Mouse (Mus musculus) adrenal gland, postnatal 10 days (tissue): Measurements from ENCODE around the gene Mobp. TPM values are rescaled to one million over a fixed set of nuclear protein-coding genes. Genes with fewer than 3 reads are reported as not detected.
A peak's percentile ranks its signal among the peaks of the same experiment; 100 is the strongest.

Experiments used
- DNase-seq: peaks from one replicate; pipeline ENCODE4 v3.0.0; 2021; ENCODE audit warnings: mixed read lengths
- total RNA-seq, 2 experiments: library from RNA; stranded (reverse); gene quantifications; 2 replicates each; pipeline ENCODE4 v1.2.3; 2021

The Mobp gene
- total RNA-seq, 2 experiments from 2014 or later: 0.09 to 0.27 TPM

GRCm38 (mm10) chr9:120134529-120135160 is 14.9 kb upstream of the Mobp start:
- DNase-seq: no peak

GRCm38 (mm10) chr9:120135454-120135853 is 14.1 kb upstream of the Mobp start:
- DNase-seq: no peak

GRCm38 (mm10) chr9:120140652-120141051 is 8.9 kb upstream of the Mobp start:
- DNase-seq: peak; percentile 88

GRCm38 (mm10) chr9:120144474-120144873 is 5.0 kb upstream of the Mobp start:
- no peak for DNase-seq

GRCm38 (mm10) chr9:120151152-120151551 is 1.6 kb downstream of the Mobp start:
- DNase-seq: no peak

GRCm38 (mm10) chr9:120151906-120152399 is 2.4 kb downstream of the Mobp start:
- DNase-seq: no peak

GRCm38 (mm10) chr9:120158047-120158446 is 8.5 kb downstream of the Mobp start:
- no peak for DNase-seq

GRCm38 (mm10) chr9:120163862-120164261 is 14.4 kb downstream of the Mobp start:
- DNase-seq: no peak

GRCm38 (mm10) chr9:120167826-120168225 is 18.3 kb downstream of the Mobp start:
- no peak for DNase-seq

GRCm38 (mm10) chr9:120171295-120171694 is 21.8 kb downstream of the Mobp start:
- peak; percentile 85 for DNase-seq

- no peak for DNase-seq
These were observed 25.1 kb downstream of the Mobp start for GRCm38 (mm10) chr9:120174436-120175137.

- DNase-seq: no peak
These were observed 29.3 kb downstream of the Mobp start for GRCm38 (mm10) chr9:120178813-120179212.

GRCm38 (mm10) chr9:120184499-120184898 is 35.0 kb downstream of the Mobp start:
- peak; percentile 68 for DNase-seq

GRCm38 (mm10) chr9:120186856-120187255 is 37.3 kb downstream of the Mobp start:
- DNase-seq: no peak

- no peak for DNase-seq
These were observed 41.4 kb downstream of the Mobp start for GRCm38 (mm10) chr9:120190891-120191290.

GRCm38 (mm10) chr9:120191362-120192098 is 42.0 kb downstream of the Mobp start:
- DNase-seq: peak; percentile 90

GRCm38 (mm10) chr9:120192742-120193141 is 43.2 kb downstream of the Mobp start:
- DNase-seq: no peak

GRCm38 (mm10) chr9:120200873-120201272 is 51.4 kb downstream of the Mobp start:
- DNase-seq: no peak

- DNase-seq: no peak
These were observed 52.2 kb downstream of the Mobp start for GRCm38 (mm10) chr9:120201743-120202142.

GRCm38 (mm10) chr9:120202683-120203082 is 53.2 kb downstream of the Mobp start:
- DNase-seq: peak; percentile 37

GRCm38 (mm10) chr9:120203936-120204335 is 54.4 kb downstream of the Mobp start:
- DNase-seq: no peak

GRCm38 (mm10) chr9:120206897-120207296 is 57.4 kb downstream of the Mobp start:
- DNase-seq: no peak

- DNase-seq: peak; percentile 60
These were observed 60.6 kb downstream of the Mobp start for GRCm38 (mm10) chr9:120210068-120210467.
